Mouse (Mus musculus): ENCODE measurements around the gene Itprid1. TPM values are rescaled to one million over a fixed set of nuclear protein-coding genes. Genes with fewer than 3 reads are reported as not detected.

Itprid1 gene
- not detected for total RNA-seq (2021)

DNA sequence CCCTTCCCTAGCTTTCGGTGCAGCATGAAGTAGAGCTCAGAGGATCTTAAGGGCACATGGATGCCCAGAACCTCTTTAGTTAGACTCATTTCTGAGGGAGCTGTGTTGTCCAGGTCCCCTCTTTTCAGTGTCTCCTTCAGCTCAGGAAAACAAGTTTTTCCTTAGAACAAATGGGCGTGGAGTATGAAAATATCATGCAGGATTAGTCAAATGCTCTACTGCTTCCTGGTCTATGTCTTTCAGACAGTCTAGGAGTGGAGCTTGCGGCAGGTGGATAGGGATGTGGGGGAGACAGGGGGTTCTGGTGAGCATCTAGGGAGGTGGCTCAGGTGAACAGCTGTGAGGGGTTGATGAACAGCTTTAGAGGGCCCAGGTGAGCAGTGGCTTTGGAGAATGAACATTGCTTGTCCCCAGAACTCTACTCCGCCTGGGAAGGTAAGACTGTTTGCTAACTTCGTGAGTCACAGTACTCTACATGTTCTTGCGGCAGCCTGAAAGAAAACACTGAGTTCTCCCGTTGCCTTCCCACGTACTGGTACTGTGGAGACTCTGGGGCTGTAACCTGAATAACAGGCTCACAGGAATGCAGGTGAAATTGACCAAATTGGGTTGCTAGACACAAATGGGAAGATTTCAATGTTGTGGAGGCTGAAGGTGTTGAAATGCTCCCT, at the start of gene Itprid1:
TSS of gene Itprid1 (plus strand) at position 246 of the 671 bp plus-strand sequence.
- intact Hi-C loops (cut with DNase I) = no loop called here
- DNase-seq (ENCODE audit: low spot score) = no peak

DNA sequence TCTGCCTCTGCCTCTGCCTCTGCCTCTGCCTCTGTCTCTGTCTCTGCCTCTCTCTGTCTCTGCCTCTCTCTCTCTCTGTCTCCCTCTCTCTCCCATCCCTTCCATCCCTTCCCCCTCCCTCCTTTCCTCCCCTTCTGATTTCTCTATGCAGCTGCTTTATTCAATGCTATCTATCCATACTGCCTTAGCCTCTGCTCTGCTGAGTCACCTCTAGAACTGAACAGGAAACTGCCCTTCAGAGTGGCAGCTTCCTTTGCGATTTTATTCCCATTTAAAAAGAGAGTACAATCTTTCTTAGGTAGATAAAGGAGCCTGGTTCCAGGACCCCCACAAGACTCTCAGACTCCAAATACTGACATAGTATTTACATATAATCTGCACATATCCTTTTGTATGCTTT, 47.1 kb upstream of the Itprid1 start:
- intact Hi-C loops (cut with DNase I) = no loop called here
- no peak for DNase-seq (ENCODE audit: low spot score)

DNA sequence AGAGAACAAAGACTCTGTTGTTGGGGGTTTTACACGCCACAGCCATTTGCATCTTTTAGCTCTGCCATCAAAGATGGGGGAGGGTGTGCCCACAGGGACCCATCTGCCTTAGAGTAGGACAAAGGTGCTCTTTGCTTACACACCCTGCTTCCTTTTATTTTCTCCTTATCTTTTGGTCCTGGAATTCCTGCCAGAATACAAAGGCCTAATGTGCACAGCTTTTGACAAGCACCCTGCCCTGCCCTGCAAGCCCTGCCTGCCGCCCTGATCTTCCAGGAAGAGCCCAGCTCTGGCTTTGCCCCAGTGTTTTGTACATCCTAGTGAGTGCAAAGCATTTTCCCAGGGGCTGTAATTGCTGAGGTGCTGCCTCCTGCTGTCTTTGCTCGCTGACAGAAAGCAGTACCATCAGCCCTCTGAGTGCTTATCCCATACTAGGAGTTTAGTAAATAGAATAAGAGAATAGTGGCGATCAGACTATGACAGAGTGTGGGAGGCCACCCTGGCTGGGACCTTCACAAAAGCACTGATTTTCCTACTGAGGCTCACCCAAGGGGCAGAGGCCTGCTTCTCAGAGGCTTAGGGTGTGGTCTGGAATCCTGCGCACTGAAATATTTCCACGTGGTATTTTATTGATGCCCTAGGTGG, 44.7 kb upstream of the Itprid1 start:
- intact Hi-C loops (cut with DNase I) = no loop called here
- DNase-seq (ENCODE audit: low spot score) = no peak

DNA sequence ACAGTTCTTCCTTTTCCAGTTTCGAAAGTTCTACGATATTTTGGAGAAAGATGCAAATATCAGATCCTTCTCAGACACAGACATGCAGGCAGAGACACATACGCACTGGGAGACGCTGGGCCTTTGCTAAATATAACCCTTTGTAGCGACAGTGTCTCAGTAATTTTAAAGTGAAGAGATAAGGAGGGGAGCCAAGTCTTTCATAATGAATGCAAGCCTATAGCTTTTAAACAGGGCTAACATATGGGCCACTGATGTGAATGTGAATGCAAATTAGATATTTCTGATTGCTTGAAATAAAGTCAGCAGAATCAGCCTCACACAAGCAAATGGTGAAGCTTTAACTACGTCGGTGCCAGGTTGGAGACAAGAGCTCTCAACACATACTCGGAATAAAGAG, 44.2 kb upstream of the Itprid1 start:
- no peak for DNase-seq (ENCODE audit: low spot score)
- intact Hi-C loops (cut with DNase I) = no loop called here

DNA sequence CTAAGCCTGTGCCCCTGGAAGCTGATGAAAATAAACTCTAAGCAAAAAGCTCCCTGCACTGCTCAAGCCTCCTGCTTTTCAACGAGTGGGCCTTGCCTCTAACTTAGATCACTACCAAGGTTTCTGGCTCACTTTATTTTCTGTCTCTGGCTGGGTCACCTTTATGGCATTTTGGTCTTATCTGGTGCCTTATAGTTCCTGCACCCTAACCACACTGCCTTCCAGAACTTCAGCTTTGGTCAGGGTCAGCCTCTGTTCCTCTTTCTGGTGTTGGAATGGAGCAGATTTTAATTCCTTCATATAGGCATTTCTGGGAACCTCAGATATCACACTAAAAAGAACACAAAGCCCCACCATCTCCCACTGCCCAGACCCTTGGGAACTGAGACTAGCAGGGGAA, 34.0 kb upstream of the Itprid1 start:
- intact Hi-C loops (cut with DNase I) = no loop called here
- DNase-seq (ENCODE audit: low spot score) = no peak

DNA sequence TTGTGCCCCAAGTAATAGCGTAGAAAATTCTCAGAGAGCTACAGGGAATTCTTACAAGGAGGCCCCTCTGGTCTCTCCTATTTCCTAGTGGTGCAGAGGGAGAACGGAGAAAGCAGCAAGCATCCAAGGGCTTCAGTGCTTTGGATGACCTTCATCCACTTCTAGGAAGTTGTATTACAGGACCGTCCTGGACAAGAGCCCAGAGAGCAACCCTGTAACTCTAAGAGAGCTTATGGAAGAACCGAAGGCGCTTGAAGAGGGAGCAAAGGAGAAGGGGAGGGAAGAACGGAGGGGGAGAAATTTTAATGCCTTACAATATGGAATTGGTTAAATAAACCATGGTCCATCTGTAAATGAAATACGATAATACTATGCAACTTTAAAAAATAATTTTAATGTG, 33.3 kb upstream of the Itprid1 start:
- DNase-seq (ENCODE audit: low spot score) = no peak
- intact Hi-C loops (cut with DNase I) = no loop called here

DNA sequence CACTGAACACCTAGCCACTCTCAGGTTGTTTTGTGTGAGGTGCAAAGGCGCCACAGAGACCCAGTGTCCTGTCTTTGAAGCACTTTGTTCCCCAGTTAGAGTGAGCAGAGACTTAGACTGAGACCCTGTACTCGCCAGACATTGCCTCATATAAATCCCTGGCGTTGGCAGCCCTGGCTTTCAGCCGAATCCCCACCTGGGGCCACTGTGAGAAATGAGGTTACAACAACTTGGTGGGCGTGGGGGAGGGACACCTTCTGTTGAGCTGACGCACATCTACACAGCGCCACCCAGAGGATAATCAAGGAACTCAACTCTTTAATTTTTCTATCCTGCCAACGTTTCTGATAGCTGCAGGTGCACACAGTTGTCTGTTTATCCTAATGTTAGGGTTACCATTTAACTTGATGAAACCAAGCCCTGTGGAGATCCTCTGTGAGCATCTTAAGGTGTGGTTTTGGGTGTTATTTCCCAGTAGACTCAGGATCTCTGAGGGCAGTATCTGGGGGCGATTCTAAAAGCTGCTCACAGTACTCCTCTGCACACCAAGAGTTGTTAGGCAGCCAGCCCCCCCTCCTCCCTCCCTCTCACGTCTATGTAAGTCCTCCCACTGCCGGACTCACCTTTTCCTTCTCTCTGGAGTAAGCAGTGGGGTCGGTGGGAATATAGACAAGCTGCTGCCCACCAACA, 32.6 kb upstream of the Itprid1 start:
- no peak for DNase-seq (ENCODE audit: low spot score)
- intact Hi-C loops (cut with DNase I) = no loop called here

DNA sequence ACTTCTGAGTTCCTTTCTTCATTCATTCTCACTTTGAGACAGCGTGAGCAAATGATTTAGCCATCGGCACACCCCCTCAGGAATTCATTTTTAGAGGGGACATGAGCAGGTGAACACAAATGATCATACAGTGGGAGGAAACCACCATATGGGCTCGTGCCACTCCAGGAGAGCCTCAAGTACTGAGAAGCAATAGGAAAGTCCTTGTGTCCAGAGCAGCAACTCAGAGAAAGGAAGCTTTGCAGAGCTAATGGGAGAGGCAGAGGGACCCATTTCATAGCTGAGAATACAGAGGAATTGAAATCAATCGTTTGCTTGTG, 32.1 kb upstream of the Itprid1 start:
- intact Hi-C loops (cut with DNase I) = no loop called here
- no peak for DNase-seq (ENCODE audit: low spot score)

DNA sequence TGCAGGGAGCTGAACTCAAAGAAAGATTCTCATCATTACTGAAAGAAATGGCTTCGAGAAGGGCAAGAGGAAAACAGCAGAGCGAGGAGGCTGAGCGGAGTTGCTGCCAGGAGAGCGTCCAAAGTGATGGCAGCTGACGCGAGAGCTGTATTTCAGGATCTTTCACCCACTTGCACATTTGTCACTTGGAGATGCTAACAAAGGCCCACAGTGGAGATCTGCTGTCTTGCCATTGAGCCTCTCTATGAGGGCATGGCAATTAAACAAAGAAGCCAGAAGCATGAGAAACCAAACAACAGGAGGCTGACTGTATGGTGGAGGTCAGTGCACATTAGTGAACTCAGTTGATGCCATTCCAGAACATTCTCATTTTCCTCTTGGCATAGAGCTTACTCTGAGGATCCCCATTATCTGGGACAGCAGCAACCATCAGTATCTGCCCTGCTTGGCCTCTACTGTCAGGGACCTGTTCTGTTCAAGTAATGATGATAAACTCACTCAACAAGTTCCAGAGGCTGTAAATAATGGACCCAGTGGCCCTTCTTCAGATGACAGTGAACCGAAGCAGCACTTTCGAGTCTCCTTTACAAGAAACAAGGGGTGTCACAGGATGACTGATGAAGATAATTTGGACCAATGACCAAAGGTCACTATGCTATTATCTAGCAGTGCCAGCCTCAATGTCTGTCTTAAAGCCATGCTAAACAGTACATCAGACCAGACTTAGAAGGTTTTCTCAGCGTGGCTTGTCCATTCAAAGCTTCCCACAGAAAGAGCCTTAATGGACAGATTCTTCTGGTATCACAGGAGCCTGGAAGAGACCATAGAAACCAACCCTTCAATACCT, 31.2 kb upstream of the Itprid1 start:
- intact Hi-C loops (cut with DNase I) = no loop called here
- no peak for DNase-seq (ENCODE audit: low spot score)

DNA sequence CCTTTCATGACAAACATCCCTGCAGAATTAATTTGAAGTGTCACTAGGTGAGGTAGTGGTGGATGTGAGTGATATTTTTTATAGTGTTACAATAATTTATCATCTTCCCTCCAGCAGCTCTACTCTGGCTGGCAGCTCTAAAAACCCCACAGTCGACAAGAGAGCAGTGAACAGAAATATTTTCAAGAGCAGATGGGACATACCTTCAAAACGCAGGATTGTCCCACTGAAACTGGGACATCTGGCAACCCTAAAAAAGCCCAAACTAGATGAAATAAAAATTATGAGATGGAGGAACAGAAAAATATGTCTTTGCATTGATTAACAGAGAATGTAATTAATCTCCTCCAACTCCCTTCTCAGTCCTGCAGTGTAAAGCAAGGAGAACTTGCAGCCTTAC, 30.2 kb upstream of the Itprid1 start:
- DNase-seq (ENCODE audit: low spot score) = no peak

DNA sequence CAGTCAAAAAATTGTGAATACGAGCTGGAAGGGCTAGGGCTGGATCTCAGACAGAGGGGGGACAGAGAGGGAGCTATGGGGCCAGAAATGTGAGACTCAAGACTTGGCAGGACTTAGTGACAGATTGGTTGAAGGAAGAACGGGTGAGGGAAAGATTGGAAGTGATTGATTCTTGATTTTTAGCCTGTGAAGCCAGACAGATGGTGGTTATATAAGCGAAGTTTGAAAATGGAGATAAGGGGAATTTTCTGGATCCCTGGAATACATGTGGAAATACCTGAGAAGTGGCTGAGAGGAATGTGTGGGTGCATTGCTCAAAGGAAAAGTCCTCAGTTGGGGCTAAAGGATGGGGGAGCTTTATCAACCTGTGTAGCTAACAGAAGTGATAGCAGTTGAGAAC, 28.0 kb upstream of the Itprid1 start:
- intact Hi-C loops (cut with DNase I) = no loop called here
- no peak for DNase-seq (ENCODE audit: low spot score)

More for the DNA sequence above, 30.2 kb upstream of the Itprid1 start:
- intact Hi-C loops (cut with DNase I) = no loop called here

DNA sequence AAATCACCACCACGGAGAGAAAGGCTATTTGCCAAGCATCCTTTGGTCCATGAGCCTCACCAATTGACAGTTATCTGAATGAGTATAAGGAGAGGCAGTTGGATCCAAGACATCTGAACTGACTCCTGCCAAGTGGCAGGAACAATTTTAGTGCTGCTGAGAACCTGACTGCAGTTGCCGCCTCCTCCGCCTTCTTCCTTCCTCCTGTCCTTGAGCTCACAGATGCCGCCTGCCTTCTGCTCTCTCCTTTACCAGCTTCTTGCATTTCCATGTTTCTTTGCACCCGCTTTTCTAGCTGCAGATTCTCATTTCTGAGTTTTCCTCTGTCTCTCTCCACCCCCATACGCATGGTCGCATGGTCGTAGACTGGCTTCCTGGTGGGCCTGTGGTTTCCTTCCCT, 25.5 kb upstream of the Itprid1 start:
- intact Hi-C loops (cut with DNase I) = no loop called here

DNA sequence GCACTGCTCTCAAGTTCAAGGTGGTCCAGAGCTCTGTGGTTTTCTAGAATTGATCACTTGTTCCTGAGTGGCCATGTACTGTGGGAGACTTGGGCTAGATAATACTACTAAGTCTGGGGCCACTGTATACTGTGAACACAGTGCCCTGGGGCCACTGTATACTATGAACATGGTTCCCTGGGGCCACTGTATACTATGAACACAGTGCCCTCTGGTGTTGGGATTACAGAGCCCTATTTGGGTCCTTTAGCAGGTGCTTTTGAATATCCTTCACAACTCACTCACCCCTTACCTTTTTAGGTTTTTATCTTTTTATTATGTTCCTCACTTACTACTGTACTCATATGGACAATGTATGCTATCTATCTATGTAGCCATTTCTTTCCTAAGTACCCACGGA, 24.3 kb upstream of the Itprid1 start:
- intact Hi-C loops (cut with DNase I) = loop anchor here (2.0 kb wide), 1 partner anchor 292 kb away; no protein-coding TSS in a partner anchor
- DNase-seq (ENCODE audit: low spot score) = no peak

More for the DNA sequence above, 25.5 kb upstream of the Itprid1 start:
- no peak for DNase-seq (ENCODE audit: low spot score)

DNA sequence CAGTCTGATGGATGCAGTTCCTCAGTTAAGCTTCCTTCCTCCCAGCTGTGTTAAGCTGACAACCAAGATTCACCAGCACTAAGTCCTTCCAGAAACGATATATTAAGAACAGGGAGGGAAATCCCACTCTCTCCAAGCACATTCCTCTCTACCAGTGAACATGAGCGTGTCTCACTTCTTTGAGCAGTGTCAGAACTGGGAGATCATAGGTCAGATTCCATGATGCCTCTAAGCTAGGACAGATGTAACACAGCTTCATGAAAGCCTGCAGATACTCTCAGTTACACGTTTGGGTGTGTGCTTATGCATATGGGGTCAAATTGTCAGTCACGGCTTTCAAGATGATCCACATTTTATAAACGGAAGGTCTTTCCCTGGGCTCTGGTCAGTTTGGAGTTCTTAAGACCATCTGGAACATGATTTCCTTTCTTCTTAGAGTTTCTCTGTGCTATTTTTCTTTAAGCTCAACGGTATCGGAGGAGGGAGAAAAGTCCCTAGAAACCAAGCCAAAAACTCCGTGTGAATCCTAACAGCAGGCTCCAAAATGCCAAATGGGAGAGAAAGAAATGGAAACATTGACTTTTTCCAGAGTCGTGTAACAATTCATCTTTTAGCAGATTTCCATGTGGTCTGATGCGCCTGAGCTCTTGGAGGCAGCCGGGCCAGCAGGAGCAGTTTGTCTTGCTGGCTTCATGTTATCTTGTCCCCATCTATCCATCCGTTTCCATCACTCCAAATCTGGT, 22.3 kb upstream of the Itprid1 start:
- no peak for DNase-seq (ENCODE audit: low spot score)
- intact Hi-C loops (cut with DNase I) = no loop called here

DNA sequence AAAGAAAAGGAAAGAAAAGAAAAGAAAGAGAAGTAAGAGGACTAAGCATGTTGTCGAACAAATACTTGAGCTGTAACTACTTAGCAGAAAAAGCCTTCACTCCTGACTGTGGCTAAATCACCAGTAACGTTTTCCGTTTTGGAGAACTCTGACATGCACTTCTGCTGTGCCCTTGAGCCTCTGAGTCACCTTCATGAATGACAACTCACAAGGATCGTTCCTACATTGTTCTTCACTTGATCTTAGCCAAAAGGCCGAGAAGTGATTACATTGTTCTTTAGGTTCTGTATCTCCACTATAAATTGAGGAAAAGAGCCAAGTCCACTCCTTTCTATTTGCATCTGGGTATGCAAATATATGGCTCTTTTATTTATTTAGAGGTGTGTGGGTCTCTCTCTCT, 19.8 kb upstream of the Itprid1 start:
- intact Hi-C loops (cut with DNase I) = no loop called here
- DNase-seq (ENCODE audit: low spot score) = no peak

DNA sequence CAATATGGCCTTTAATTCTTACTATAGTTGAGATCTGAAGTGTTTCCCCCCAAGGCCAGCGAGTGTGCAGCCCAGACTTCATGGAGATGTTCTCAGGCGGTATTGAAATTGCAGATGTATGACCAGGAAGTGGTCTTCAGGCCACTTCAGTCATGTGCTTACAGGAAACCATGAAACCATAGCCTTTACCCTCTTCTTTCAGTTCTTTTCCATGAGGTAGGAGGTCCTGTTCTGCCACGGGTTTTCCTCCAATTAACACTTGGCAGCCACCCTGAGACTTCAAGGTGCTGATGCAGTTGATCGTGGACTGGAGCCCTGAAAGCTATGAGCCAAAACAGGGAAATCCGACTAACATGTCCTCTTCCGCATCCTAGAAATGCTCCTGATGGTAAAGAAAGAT, 7.0 kb upstream of the Itprid1 start:
- no peak for DNase-seq (ENCODE audit: low spot score)
- intact Hi-C loops (cut with DNase I) = no loop called here

DNA sequence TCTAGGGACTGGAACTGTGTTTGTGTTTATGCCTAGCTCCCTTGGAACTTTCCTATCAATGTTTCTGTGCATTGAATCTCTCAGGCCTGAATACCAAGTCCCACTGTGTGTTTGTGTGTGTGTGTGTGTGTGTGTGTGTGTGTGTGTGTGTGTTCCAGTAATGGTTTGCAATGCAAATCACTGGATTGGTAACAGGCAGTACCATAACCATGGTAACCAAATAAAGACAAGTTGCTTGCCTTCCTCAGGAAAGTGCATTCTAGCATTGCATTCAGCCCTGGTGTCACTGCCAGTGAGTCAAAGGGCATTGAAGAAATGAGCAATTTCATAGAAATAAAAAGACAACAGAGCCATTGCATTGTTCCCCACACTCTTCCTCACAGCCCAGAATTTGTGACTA, 15.9 kb downstream of the Itprid1 start:
- intact Hi-C loops (cut with DNase I) = no loop called here

DNA sequence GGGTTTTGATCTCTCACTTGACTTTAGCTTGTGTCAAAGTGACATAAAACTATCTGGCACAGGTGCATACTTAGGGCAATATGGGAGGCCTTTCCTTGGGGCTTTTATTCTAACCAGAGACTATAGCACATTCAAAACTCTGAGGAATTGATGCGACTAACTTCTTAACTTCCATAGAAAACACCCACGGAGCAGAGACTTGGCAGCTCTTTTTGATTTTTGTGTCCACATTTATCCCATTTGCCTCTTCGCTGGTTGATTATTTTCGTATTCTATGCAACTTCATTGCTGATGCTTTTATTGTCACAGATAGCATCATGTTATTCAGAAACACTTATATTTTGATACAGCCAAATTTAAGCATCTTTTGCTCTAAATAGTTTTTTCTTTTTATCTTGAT, 19.4 kb downstream of the Itprid1 start:
- DNase-seq (ENCODE audit: low spot score) = no peak
- intact Hi-C loops (cut with DNase I) = no loop called here

More for the DNA sequence above, 15.9 kb downstream of the Itprid1 start:
- DNase-seq (ENCODE audit: low spot score) = no peak

DNA sequence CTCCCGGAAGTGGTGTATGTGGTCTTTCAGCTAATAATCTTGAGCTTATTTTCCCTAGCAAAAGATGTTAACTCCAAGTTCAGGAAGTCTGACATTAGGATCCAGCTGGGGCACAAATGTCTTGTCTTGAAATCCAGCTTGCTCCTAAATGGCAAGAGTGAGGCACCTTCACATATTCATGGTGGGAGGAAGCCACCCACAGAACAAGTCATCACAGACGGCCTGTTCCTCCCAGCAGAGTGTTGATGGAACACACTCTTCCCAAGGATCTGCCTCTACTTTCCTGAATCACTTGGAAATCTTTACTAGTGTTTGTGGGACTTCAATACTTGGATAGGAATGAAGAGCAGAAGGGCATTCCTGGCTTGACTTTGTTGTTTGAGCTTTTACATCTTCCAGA, 28.5 kb downstream of the Itprid1 start:
- intact Hi-C loops (cut with DNase I) = no loop called here
- DNase-seq (ENCODE audit: low spot score) = no peak

DNA sequence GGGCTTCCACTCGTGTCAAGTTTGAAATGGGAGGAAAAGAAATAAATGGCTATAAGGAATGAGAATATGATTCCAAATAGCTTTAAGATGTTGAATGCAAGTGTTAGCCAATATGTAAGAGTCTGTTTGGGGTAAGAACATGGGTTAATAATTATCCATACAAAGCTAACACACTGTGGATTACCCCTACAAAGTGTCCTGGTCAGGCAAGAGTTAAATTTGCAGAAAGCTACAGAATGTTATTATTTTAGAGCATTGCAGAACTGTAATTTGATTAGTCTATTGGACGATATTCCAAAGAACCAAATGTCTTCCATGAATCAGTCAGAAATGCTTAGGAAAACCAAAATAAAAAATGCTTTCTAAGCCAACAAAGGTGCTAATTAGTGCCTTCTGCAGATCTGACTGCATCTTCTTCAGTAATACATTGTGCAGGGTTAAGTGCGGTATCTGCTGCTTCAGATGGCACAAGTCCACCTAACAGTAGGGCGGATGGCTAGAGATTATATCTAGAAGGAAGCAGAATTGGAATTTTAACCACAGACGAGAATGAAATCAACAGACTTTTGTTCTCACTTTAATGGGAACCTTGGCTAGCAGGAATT, 42.8 kb downstream of the Itprid1 start:
- DNase-seq (ENCODE audit: low spot score) = no peak
- intact Hi-C loops (cut with DNase I) = no loop called here
